Mouse (Mus musculus) right cerebral cortex, postnatal 4 days (tissue): ENCODE measurements around the gene Abcc4.
"Not testable (repeated sequence)": the region's sequence is repeated elsewhere in the genome, so short reads cannot be mapped to it uniquely, and the experiment has no call there.

Experiments
- DNase-seq: peaks from one replicate; pipeline ENCODE4 v3.0.0-alpha.2; 2022

Gene Abcc4

GRCm38 (mm10) chr14:118572688-118573245 lies 133.3 kb downstream of the Abcc4 start:
- no peak for DNase-seq

- DNase-seq, result no peak
Observed at GRCm38 (mm10) chr14:118569586-118569985, 136.4 kb downstream of the Abcc4 start.

GRCm38 (mm10) chr14:118568116-118568673 lies 137.8 kb downstream of the Abcc4 start:
- no peak for DNase-seq

- no peak for DNase-seq
Observed at GRCm38 (mm10) chr14:118566809-118567208, 139.2 kb downstream of the Abcc4 start.

GRCm38 (mm10) chr14:118566214-118566688 lies 139.8 kb downstream of the Abcc4 start:
- DNase-seq, result no peak

- no peak for DNase-seq
Observed at GRCm38 (mm10) chr14:118565696-118566095, 140.3 kb downstream of the Abcc4 start.

GRCm38 (mm10) chr14:118563570-118563969 lies 142.4 kb downstream of the Abcc4 start:
- no peak for DNase-seq

GRCm38 (mm10) chr14:118552901-118553475 lies 153.0 kb downstream of the Abcc4 start:
- DNase-seq, result no peak

GRCm38 (mm10) chr14:118552390-118552789 lies 153.6 kb downstream of the Abcc4 start:
- DNase-seq, result no peak

- DNase-seq, result peak; percentile 17
Observed at GRCm38 (mm10) chr14:118551725-118552285, 154.2 kb downstream of the Abcc4 start.

- no peak for DNase-seq
Observed at GRCm38 (mm10) chr14:118551061-118551724, 154.8 kb downstream of the Abcc4 start.

GRCm38 (mm10) chr14:118544493-118544892 lies 161.5 kb downstream of the Abcc4 start:
- no peak for DNase-seq

GRCm38 (mm10) chr14:118542947-118543346 lies 163.1 kb downstream of the Abcc4 start:
- DNase-seq, result no peak

GRCm38 (mm10) chr14:118531539-118531938 lies 174.5 kb downstream of the Abcc4 start:
- DNase-seq, result no peak

- no peak for DNase-seq
Observed at GRCm38 (mm10) chr14:118514280-118515031, 191.6 kb downstream of the Abcc4 start.

- DNase-seq, result not testable (repeated sequence)
Observed at GRCm38 (mm10) chr14:118511715-118512114, 194.3 kb downstream of the Abcc4 start.

- no peak for DNase-seq
Observed at GRCm38 (mm10) chr14:118510793-118511192, 195.2 kb downstream of the Abcc4 start.

GRCm38 (mm10) chr14:118510216-118510615 lies 195.8 kb downstream of the Abcc4 start:
- DNase-seq, result no peak

- no peak for DNase-seq
Observed at GRCm38 (mm10) chr14:118507829-118508228, 198.2 kb downstream of the Abcc4 start.

- DNase-seq, result no peak
Observed at GRCm38 (mm10) chr14:118506591-118507146, 199.3 kb downstream of the Abcc4 start.

GRCm38 (mm10) chr14:118496767-118497166 lies 209.3 kb downstream of the Abcc4 start:
- DNase-seq, result no peak

GRCm38 (mm10) chr14:118495458-118495857 lies 210.6 kb downstream of the Abcc4 start:
- no peak for DNase-seq
